Mouse (Mus musculus): ENCODE results near the gene Nsg1. TPM values are rescaled to one million over a fixed set of nuclear protein-coding genes. Genes with fewer than 3 reads are reported as not detected.

Gene Nsg1
- total RNA-seq (2021): 100 to 1,000 TPM; 457 to 466 TPM
- long read RNA-seq, experiment 1, transcript Nsg1-201 (5 exons, 2,581 nt): major isoform, 31 of 50 reads
- long read RNA-seq, experiment 1, partial matches to known transcripts: 8 of 50 reads
- long read RNA-seq, experiment 1, other reads (novel, unspliced or antisense): 11 of 50 reads
- long read RNA-seq, experiment 2, transcript Nsg1-201 (5 exons, 2,581 nt): major isoform, 21 of 35 reads
- long read RNA-seq, experiment 2, partial matches to known transcripts: 1 of 35 reads
- long read RNA-seq, experiment 2, other reads (novel, unspliced or antisense): 13 of 35 reads

GRCm38 (mm10) chr5:38159634-38160413 is at the start of gene Nsg1:
TSS of gene Nsg1 (minus strand) at chr5:38159907.
- no peak for DNase-seq (ENCODE audit: low spot score in 2 of 2)

- DNase-seq (ENCODE audit: low spot score in 2 of 2): no peak
These were observed 49.3 kb upstream of the Nsg1 start for GRCm38 (mm10) chr5:38208985-38209384.

GRCm38 (mm10) chr5:38205303-38205726 is 45.6 kb upstream of the Nsg1 start:
- DNase-seq (ENCODE audit: low spot score in 2 of 2): peak in 1 of 2 experiments; percentile 23

GRCm38 (mm10) chr5:38199686-38200085 is 40.0 kb upstream of the Nsg1 start:
- DNase-seq (ENCODE audit: low spot score in 2 of 2): no peak

GRCm38 (mm10) chr5:38197482-38197823 is 37.7 kb upstream of the Nsg1 start:
- peak; percentile 90 for DNase-seq (ENCODE audit: low spot score in 2 of 2)

- DNase-seq (ENCODE audit: low spot score in 2 of 2): no peak
These were observed 37.2 kb upstream of the Nsg1 start for GRCm38 (mm10) chr5:38196821-38197481.

GRCm38 (mm10) chr5:38195941-38196340 is 36.2 kb upstream of the Nsg1 start:
- DNase-seq (ENCODE audit: low spot score in 2 of 2): no peak

GRCm38 (mm10) chr5:38194946-38195345 is 35.2 kb upstream of the Nsg1 start:
- no peak for DNase-seq (ENCODE audit: low spot score in 2 of 2)

- no peak for DNase-seq (ENCODE audit: low spot score in 2 of 2)
These were observed 31.2 kb upstream of the Nsg1 start for GRCm38 (mm10) chr5:38190907-38191306.

GRCm38 (mm10) chr5:38187006-38187405 is 27.3 kb upstream of the Nsg1 start:
- DNase-seq (ENCODE audit: low spot score in 2 of 2): no peak

GRCm38 (mm10) chr5:38184688-38185285 is 25.1 kb upstream of the Nsg1 start:
- DNase-seq (ENCODE audit: low spot score in 2 of 2): no peak

GRCm38 (mm10) chr5:38174256-38174912 is 14.7 kb upstream of the Nsg1 start:
- no peak for DNase-seq (ENCODE audit: low spot score in 2 of 2)

GRCm38 (mm10) chr5:38173766-38174165 is 14.1 kb upstream of the Nsg1 start:
- no peak for DNase-seq (ENCODE audit: low spot score in 2 of 2)

- no peak for DNase-seq (ENCODE audit: low spot score in 2 of 2)
These were observed 8.8 kb upstream of the Nsg1 start for GRCm38 (mm10) chr5:38168497-38168896.

GRCm38 (mm10) chr5:38158947-38159633 is 617 bp downstream of the Nsg1 start:
- DNase-seq (ENCODE audit: low spot score in 2 of 2): peak; percentile 69 to 87

GRCm38 (mm10) chr5:38158501-38158946 is 1.2 kb downstream of the Nsg1 start:
- DNase-seq (ENCODE audit: low spot score in 2 of 2): peak; percentile 56 to 64

- DNase-seq (ENCODE audit: low spot score in 2 of 2): peak in 1 of 2 experiments; percentile 42
These were observed 2.2 kb downstream of the Nsg1 start for GRCm38 (mm10) chr5:38157481-38158020.

GRCm38 (mm10) chr5:38153636-38154035 is 6.1 kb downstream of the Nsg1 start:
- no peak for DNase-seq (ENCODE audit: low spot score in 2 of 2)

- DNase-seq (ENCODE audit: low spot score in 2 of 2): peak in 1 of 2 experiments; percentile 22
These were observed 7.3 kb downstream of the Nsg1 start for GRCm38 (mm10) chr5:38152201-38153108.

Data from left cerebral cortex, adult 18-20 months (tissue).